Mouse (Mus musculus) limb, embryonic 15.5 days (tissue): ENCODE results near the gene Naa15. TPM values are rescaled to one million over a fixed set of nuclear protein-coding genes. Genes with fewer than 3 reads are reported as not detected.

Experiments
- ATAC-seq: fragments of 200-750 bp; cut with Nextera tagmentation; 2 replicates; pipeline ENCODE4 v1.8.0; 2017; ENCODE audit warnings: low read depth, moderate TSS enrichment; ENCODE audit not compliant: insufficient number of reproducible peaks, low FRiP score, low TSS enrichment
- H3K27ac ChIP-seq: fragments of 300-500 bp; sonication (generic); 2 replicates; pipeline ENCODE4 v1.5.1; 2015; ENCODE audit warnings: moderate library complexity, mild to moderate bottlenecking, inconsistent platforms
- H3K27me3 ChIP-seq: fragments of 300-500 bp; sonication (generic); 2 replicates; pipeline ENCODE4 v1.6.1; 2015; ENCODE audit warnings: inconsistent platforms
- H3K36me3 ChIP-seq: fragments of 300-500 bp; sonication (generic); 2 replicates; pipeline ENCODE4 v1.6.1; 2015; ENCODE audit warnings: inconsistent platforms
- H3K4me1 ChIP-seq: fragments of 300-500 bp; sonication (generic); 2 replicates; pipeline ENCODE4 v1.6.1; 2015; ENCODE audit warnings: inconsistent platforms
- H3K4me2 ChIP-seq: fragments of 300-500 bp; sonication (generic); 2 replicates; pipeline ENCODE4 v1.6.1; 2015; ENCODE audit warnings: mild to moderate bottlenecking, inconsistent platforms
- H3K4me3 ChIP-seq: fragments of 300-500 bp; sonication (generic); 2 replicates; pipeline ENCODE4 v1.5.1; 2015; ENCODE audit warnings: mild to moderate bottlenecking, inconsistent platforms
- H3K9ac ChIP-seq: fragments of 300-500 bp; sonication (generic); 2 replicates; pipeline ENCODE4 v1.6.1; 2015; ENCODE audit warnings: inconsistent platforms
- H3K9me3 ChIP-seq: fragments of 300-500 bp; sonication (generic); 2 replicates; pipeline ENCODE4 v1.6.1; 2016; ENCODE audit warnings: inconsistent platforms
- whole genome bisulfite sequencing: fragments of 180-500 bp; shearing (Covaris S2); methylation state at CpG from one replicate; pipeline ENCODE4 v1.1.7; 2015; 5-methylcytosine and 5-hydroxymethylcytosine counted together
- polyA plus RNA-seq: library from polyadenylated mRNA; unstranded; fragments of >200 nt; fragmentation: Nextera tagmentation; extraction: Ambion mirVana; gene quantifications from 2 replicates; pipeline ENCODE4 v1.2.1, GENCODE M21; 2015

Naa15 gene
- polyA plus RNA-seq, 1 experiment from 2014 or later = 46.5 TPM

GRCm38 (mm10) chr3:51525186-51525785, 110.3 kb downstream of the Naa15 start:
- no peak overlapping the region for H3K4me2 ChIP-seq
- H3K4me1 ChIP-seq = 0 out of 2 replicates have a peak, but pooled peaks cover 3% of the 10 kb centered on the region
- no peak overlapping the region for H3K4me3 ChIP-seq
- no peaks in the 10 kb centered on the region for H3K27me3 ChIP-seq
- WGBS = 83% methylated on average over 16 of the region's 16 CpGs
- no peak for ATAC-seq
- H3K27ac ChIP-seq = no peak overlapping the region
- no peak overlapping the region for H3K9ac ChIP-seq
- peaks cover 91% of the 10 kb centered on the region for H3K36me3 ChIP-seq
- H3K9me3 ChIP-seq = no peaks in the 10 kb centered on the region

Other genes starting within 250 kb of the Naa15 start
- gene Noct, start 190.7 kb upstream of the Naa15 start, polyA plus RNA-seq = 7.6 and 8.7 TPM in 2 replicates
- gene Elf2, start 74.5 kb upstream of the Naa15 start, polyA plus RNA-seq = 46.6 and 74.3 TPM in 2 replicates
- gene Mgarp, start 18.4 kb upstream of the Naa15 start, polyA plus RNA-seq = 6.7 TPM in 2 replicates
- gene Ndufc1, start 6.2 kb upstream of the Naa15 start, polyA plus RNA-seq = 577 and 625 TPM in 2 replicates
- 29.5 and 29.7 TPM in 2 replicates for gene Rab33b, start 68.8 kb downstream of the Naa15 start, polyA plus RNA-seq
- 4.2 and 4.4 TPM in 2 replicates for gene Setd7, start 145.7 kb downstream of the Naa15 start, polyA plus RNA-seq
- gene Mgst2, start 245.2 kb downstream of the Naa15 start, polyA plus RNA-seq = 16.0 and 18.3 TPM in 2 replicates